Mouse (Mus musculus) G1E (cell line): ENCODE data around the gene Plcb1.

Experiments
- CTCF ChIP-seq: IDR thresholded peaks from 2 replicates; pipeline ENCODE4 v1.5.1; 2012; ENCODE audit warnings: low read depth, low read length, inconsistent platforms, mixed read lengths
- TAL1 ChIP-seq: conservative IDR thresholded peaks from 2 replicates; pipeline ENCODE4 v1.6.1; 2012; ENCODE audit warnings: low read depth, low read length, inconsistent platforms, mixed read lengths

GRCm38 (mm10) chr2:135165512-135165911 is 379.6 kb downstream of the Plcb1 start:
- no peak for TF ChIP-seq CTCF
- TF ChIP-seq TAL1 = no peak
